Mouse (Mus musculus) stomach, postnatal 0 days (tissue): ENCODE data around the gene Auh. TPM values are rescaled to one million over a fixed set of nuclear protein-coding genes. Genes with fewer than 3 reads are reported as not detected.

ENCODE experiments used
- ATAC-seq: fragments of 200-750 bp; cut with Nextera tagmentation; 2 replicates; pipeline ENCODE4 v1.8.0; 2017; ENCODE audit not compliant: low FRiP score, low TSS enrichment
- DNase-seq: peaks from one replicate; pipeline ENCODE4 v3.0.0-alpha.2; 2016; ENCODE audit warnings: low spot score
- H3K27ac ChIP-seq: fragments of 300-500 bp; sonication (generic); replicated peaks from 2 replicates; pipeline ENCODE4 v1.5.1; 2014; ENCODE audit warnings: mild to moderate bottlenecking, control low read depth
- H3K27me3 ChIP-seq: fragments of 300-500 bp; sonication (generic); 2 replicates; pipeline ENCODE4 v1.6.1; 2014; ENCODE audit warnings: low read length; ENCODE audit not compliant: control insufficient read depth, insufficient read depth
- H3K36me3 ChIP-seq: fragments of 300-500 bp; sonication (generic); 2 replicates; pipeline ENCODE4 v1.6.1; 2014; ENCODE audit warnings: low read length, mixed read lengths; ENCODE audit not compliant: control insufficient read depth, insufficient read depth
- H3K4me1 ChIP-seq: fragments of 300-500 bp; sonication (generic); replicated peaks from 2 replicates; pipeline ENCODE4 v1.6.1; 2014; ENCODE audit warnings: antibody characterized with exemption; ENCODE audit not compliant: control insufficient read depth, insufficient read depth
- H3K4me2 ChIP-seq: fragments of 300-500 bp; sonication (generic); replicated peaks from 2 replicates; pipeline ENCODE4 v1.6.1; 2014; ENCODE audit warnings: low read depth, mild to moderate bottlenecking, control low read depth, moderate library complexity
- H3K4me3 ChIP-seq: fragments of 300-500 bp; sonication (generic); 2 replicates; pipeline ENCODE4 v1.5.1; 2014; ENCODE audit warnings: low read depth, low read length, control low read depth
- H3K9ac ChIP-seq: fragments of 300-500 bp; sonication (generic); 2 replicates; pipeline ENCODE4 v1.6.1; 2014; ENCODE audit warnings: mild to moderate bottlenecking, low read length, control low read depth, mixed read lengths
- H3K9me3 ChIP-seq: fragments of 300-500 bp; sonication (generic); 2 replicates; pipeline ENCODE4 v1.6.1; 2016; ENCODE audit warnings: low read length; ENCODE audit not compliant: control insufficient read depth
- CTCF ChIP-seq: IDR thresholded peaks from 2 replicates; pipeline ENCODE4 v1.5.1; 2016; ENCODE audit warnings: antibody characterized with exemption, low read depth, mild to moderate bottlenecking, moderate library complexity
- EP300 ChIP-seq: optimal IDR thresholded peaks from 2 replicates; pipeline ENCODE3; 2016; ENCODE audit warnings: antibody characterized with exemption
- WGBS: fragments of 180-500 bp; shearing (Covaris S2); extraction: QIAGEN DNeasy Blood & Tissue Kit; methylation state at CpG from one replicate; pipeline ENCODE4 v1.1.7; 2014; 5-methylcytosine and 5-hydroxymethylcytosine counted together
- polyA plus RNA-seq: library from polyadenylated mRNA; unstranded; fragments of >200 nt; fragmentation: Nextera tagmentation; extraction: Ambion mirVana; gene quantifications from 2 replicates; pipeline ENCODE4 v1.2.1, GENCODE M21; 2015

Auh gene
- polyA plus RNA-seq, 1 experiment from 2014 or later = 41.4 TPM

DNA sequence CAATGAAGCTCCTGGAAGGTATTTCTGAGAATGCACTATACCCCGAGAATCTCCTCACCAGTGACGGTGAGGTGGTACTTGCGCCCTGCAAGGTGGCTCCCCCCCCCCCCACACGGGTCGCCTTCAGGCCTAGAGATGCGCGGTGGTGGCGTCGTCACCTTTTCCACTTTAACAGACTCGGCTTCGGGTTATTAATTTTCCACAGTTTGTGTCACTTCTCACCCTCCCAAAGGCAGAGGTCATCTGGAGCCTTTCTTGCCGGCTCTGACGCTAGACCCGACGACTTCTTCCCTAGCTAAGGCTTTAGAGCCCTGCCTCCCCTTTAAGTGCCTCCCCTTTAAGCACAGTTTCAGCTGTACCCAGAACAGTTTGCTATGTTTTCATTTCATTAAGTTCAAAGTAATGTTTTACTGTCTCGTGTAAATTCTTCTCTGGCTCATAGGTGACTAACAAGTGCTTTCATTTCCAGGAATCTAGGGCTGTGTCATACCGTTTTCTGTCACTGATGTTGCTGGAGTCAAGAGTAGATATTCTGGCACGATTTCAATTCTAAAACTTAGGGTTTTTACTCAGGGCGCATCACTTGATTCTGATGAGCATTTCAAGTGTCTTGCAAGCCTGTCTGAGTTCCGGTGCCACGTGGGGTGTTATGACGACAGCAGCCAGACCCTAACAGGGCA is 69.3 kb downstream of the Auh start:
- Histone ChIP-seq H3K27me3 (no peaks in the 10 kb centered on the region), H3K4me2 (no peak overlapping the region), H3K9ac (no peak overlapping the region), H3K27ac (no peak overlapping the region), H3K4me1 (no peaks in the 10 kb centered on the region), H3K4me3 (no peak overlapping the region), H3K9me3 (no peaks in the 10 kb centered on the region), H3K36me3 (no peaks in the 10 kb centered on the region)
- no peak for TF ChIP-seq CTCF
- no peak for TF ChIP-seq EP300
- DNase-seq (no peak), ATAC-seq (no peak)
- 62% methylated on average over 22 of the region's 22 CpGs for WGBS

DNA sequence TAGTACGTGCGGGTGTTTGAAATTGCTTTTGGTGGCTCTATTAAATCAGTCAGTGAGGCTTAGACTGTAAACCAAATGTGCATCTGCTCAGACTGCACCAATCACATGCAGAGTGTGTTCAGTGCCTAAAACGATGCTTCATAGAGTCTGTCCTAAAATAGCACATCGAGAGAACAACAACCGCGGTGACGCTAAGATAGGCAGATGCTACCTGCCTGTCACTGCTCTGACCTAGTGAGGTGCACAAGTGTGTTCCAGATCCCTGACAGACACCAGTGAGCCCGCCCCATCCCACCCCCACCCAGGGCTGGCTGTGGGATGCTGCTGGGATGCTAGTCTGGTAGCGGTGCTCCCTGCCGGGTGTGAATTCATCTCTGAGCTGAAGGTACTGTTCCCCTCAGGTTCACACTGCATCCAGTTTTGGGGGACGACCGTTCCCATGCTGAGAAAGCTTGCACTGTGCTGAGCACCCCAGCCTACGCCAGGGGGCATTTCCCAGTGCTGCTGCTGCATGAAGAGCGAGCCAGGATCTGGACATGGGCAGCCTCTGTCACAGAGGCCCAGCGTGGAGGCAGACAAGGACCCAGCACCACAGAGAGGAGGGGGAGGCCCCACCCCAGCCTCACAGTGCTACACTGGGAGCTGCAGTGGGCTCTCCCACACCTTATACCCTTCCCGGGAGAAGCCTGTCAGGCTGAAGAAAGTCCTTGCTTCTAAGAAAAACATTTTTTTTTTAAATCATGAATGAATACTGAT is 70.2 kb downstream of the Auh start:
- ATAC-seq (no peak), DNase-seq (no peak)
- no peak overlapping the region for H3K4me3 ChIP-seq
- H3K4me2 ChIP-seq = no peak overlapping the region
- no peak overlapping the region for H3K9ac ChIP-seq
- no peaks in the 10 kb centered on the region for H3K9me3 ChIP-seq
- H3K4me1 ChIP-seq = no peaks in the 10 kb centered on the region
- 78% methylated on average over 16 of the region's 16 CpGs for WGBS
- no peak overlapping the region for H3K27ac ChIP-seq
- no peaks in the 10 kb centered on the region for H3K36me3 ChIP-seq
- H3K27me3 ChIP-seq = no peaks in the 10 kb centered on the region
- TF ChIP-seq EP300 = no peak
- no peak for TF ChIP-seq CTCF

DNA sequence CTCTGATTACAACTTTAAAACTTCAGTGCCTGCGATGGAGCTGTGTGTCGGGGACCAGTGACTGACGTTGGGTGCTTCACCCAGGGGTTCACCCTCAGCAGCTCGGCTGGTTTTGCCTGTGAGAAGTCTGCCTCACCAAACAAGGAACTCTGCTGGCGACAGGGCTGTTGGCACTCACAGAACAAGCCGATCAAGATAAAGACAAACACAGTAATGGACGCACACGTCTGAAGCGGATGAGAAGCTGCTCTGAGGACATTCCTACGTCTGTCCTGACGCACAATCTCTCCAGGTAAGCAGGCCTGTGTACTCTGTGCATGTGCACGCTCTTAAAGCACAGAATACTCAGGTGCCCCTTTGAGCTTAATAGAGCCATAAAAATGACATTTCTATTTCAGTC is 71.1 kb downstream of the Auh start:
- Histone ChIP-seq H3K27me3 (no peaks in the 10 kb centered on the region), H3K36me3 (no peaks in the 10 kb centered on the region), H3K4me2 (no peak overlapping the region), H3K9me3 (no peaks in the 10 kb centered on the region), H3K27ac (no peak overlapping the region), H3K9ac (no peak overlapping the region), H3K4me1 (no peaks in the 10 kb centered on the region), H3K4me3 (no peak overlapping the region)
- no peak for DNase-seq
- WGBS = 56% methylated on average over 12 of the region's 12 CpGs
- TF ChIP-seq EP300 (no peak), CTCF (no peak)
- peak; percentile 48; the same call in 1 of the 2 replicates for ATAC-seq

DNA sequence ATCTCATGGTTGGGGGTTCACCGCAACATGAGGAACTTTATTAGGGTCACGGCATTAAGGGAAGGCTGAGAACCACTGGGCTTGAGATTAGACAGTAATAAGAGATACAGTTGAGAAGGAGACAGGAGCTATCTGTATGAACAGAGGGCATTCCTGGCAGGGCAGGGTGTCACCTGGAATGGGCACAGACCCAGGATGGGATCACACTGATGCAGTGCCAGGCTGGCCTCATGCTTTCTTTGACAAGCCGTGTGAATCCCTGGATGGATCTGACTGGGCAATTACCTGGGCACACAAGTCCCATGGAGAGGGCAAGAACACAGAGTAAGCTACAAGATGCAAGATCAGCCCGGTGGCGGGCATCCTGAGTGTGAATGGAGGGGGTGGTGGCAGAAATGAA is 71.7 kb downstream of the Auh start:
- no peak overlapping the region for H3K4me3 ChIP-seq
- no peak for ATAC-seq
- no peak for DNase-seq
- H3K4me2 ChIP-seq = no peak overlapping the region
- no peaks in the 10 kb centered on the region for H3K36me3 ChIP-seq
- H3K4me1 ChIP-seq = no peaks in the 10 kb centered on the region
- H3K9me3 ChIP-seq = no peaks in the 10 kb centered on the region
- TF ChIP-seq CTCF = no peak
- no peak for TF ChIP-seq EP300
- H3K27me3 ChIP-seq = no peaks in the 10 kb centered on the region
- WGBS = 87% methylated on average over 5 of the region's 5 CpGs
- no peak overlapping the region for H3K27ac ChIP-seq
- no peak overlapping the region for H3K9ac ChIP-seq

DNA sequence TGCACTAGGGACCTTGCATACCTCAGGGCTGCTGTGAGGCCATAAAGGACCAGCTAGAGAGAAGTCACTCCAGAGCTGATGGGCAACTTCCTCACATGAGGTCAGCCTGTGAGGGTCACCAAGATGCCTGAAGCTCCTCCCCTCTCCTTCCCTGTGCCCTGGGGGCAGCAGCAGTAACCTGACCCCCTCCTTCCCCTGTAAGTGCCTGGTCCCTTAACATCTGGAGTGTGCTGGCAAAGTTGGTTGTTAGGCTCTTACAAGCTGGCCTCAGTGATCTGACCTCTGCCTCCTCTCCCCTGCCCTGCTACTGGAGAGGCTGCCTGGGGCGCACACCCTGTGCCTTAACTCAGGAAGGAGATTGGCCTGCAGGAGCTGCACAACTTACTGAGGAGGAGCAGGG is 75.9 kb downstream of the Auh start:
- Histone ChIP-seq H3K4me1 (no peaks in the 10 kb centered on the region), H3K27me3 (no peaks in the 10 kb centered on the region), H3K36me3 (no peaks in the 10 kb centered on the region), H3K4me3 (no peak overlapping the region), H3K9me3 (no peaks in the 10 kb centered on the region), H3K4me2 (no peak overlapping the region), H3K27ac (no peak overlapping the region), H3K9ac (no peak overlapping the region)
- WGBS = 83% methylated on average over 1 of the region's 1 CpGs
- TF ChIP-seq EP300 (no peak), CTCF (no peak)
- no peak for DNase-seq
- ATAC-seq = no peak

DNA sequence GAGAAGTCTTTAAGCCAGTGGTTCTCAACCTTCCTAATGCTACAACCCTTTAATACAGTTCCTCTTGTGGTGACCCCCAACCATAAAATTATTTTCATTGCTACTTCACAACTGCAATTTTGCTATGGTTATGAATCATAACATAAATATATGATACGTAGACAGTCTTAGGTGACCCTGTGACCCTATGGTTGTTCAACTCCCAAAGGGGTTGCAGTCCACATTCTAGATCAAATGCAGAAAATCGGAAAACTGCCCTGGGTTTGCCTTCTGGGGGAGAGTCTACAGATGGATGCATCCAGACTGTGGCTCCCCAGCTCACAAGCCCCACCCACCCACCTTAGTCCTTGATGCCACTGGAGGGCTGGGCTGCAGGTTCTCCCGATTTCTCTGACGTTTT is 77.6 kb downstream of the Auh start:
- ATAC-seq (no peak), DNase-seq (no peak)
- Histone ChIP-seq H3K9ac (no peak overlapping the region), H3K9me3 (no peaks in the 10 kb centered on the region), H3K27me3 (no peaks in the 10 kb centered on the region), H3K4me1 (0 out of 2 replicates have a peak, but pooled peaks cover 4% of the 10 kb centered on the region), H3K36me3 (no peaks in the 10 kb centered on the region), H3K27ac (no peak overlapping the region), H3K4me2 (no peak overlapping the region), H3K4me3 (no peak overlapping the region)
- WGBS = 72% methylated on average over 4 of the region's 4 CpGs
- TF ChIP-seq CTCF (no peak), EP300 (no peak)
